Mouse (Mus musculus): Measurements from ENCODE around the gene Ankzf1. TPM values are rescaled to one million over a fixed set of nuclear protein-coding genes. Genes with fewer than 3 reads are reported as not detected.

Gene Ankzf1
- total RNA-seq, 2 experiments from 2014 or later, result 7.8 to 10.8 TPM

Small RNAs within 50 kb of the gene (microRNA-seq; reads per million reads assigned to microRNA genes)
- gene Gm27943, result 0 reads per million in 2 experiments

Other genes with a start within 250 kb of the Ankzf1 start
- under 1 TPM; 0.20 to 0.41 TPM for gene Ihh, start 240.5 kb upstream of the Ankzf1 start, total RNA-seq (2021)
- 1 to 10 TPM; 3.8 to 4.6 TPM for gene Nhej1, start 67.0 kb upstream of the Ankzf1 start, total RNA-seq (2021)
- under 1 TPM; 0.32 to 0.49 TPM for gene Slc23a3, start 58.3 kb upstream of the Ankzf1 start, total RNA-seq (2021)
- gene Cnppd1, start 49.4 kb upstream of the Ankzf1 start, total RNA-seq (2021), result 10 to 100 TPM; 22.5 to 27.4 TPM
- 10 to 100 TPM; 20.3 to 23.0 TPM for gene Retreg2, start 49.4 kb upstream of the Ankzf1 start, total RNA-seq (2021)
- gene Zfand2b, start 23.5 kb upstream of the Ankzf1 start, total RNA-seq (2021), result 10 to 100 TPM; 12.1 to 14.1 TPM
- 10 to 100 TPM; 28.5 to 29.4 TPM for gene Abcb6, start 11.8 kb upstream of the Ankzf1 start, total RNA-seq (2021)
- gene Atg9a, start within 50 bp of the Ankzf1 start, total RNA-seq (2021), result 10 to 100 TPM; 58.8 to 68.8 TPM
- gene Glb1l, start 18.7 kb downstream of the Ankzf1 start, total RNA-seq (2021), result 1 to 10 TPM; 2.0 to 2.5 TPM
- gene Stk16, start 18.7 kb downstream of the Ankzf1 start, total RNA-seq (2021), result 10 to 100 TPM; 35.8 to 36.5 TPM
- 1,000 to 10,000 TPM in 1 of 2 experiments, 100 to 1,000 TPM in 1; 973 to 1,125 TPM for gene Tuba4a, start 27.7 kb downstream of the Ankzf1 start, total RNA-seq (2021)
- gene A630095N17Rik, start 40.0 kb downstream of the Ankzf1 start, total RNA-seq (2021), result not detected
- gene Dnajb2, start 44.3 kb downstream of the Ankzf1 start, total RNA-seq (2021), result 100 to 1,000 TPM; 123 to 127 TPM
- 1 to 10 TPM; 1.2 to 2.0 TPM for gene Ptprn, start 72.4 kb downstream of the Ankzf1 start, total RNA-seq (2021)
- gene Resp18, start 86.3 kb downstream of the Ankzf1 start, total RNA-seq (2021), result not detected
- gene Dnpep, start 125.8 kb downstream of the Ankzf1 start, total RNA-seq (2021), result 10 to 100 TPM; 80.9 to 88.3 TPM
- 1,000 to 10,000 TPM; 1,347 to 1,386 TPM for gene Des, start 168.2 kb downstream of the Ankzf1 start, total RNA-seq (2021)
- gene Speg, start 183.1 kb downstream of the Ankzf1 start, total RNA-seq (2021), result 100 to 1,000 TPM; 115 TPM
- 10 to 100 TPM; 34.5 to 38.2 TPM for gene Gmppa, start 243.8 kb downstream of the Ankzf1 start, total RNA-seq (2021)